Mouse (Mus musculus) kidney, adult 18-20 months (tissue): ENCODE results near the gene Ccni.

ENCODE experiments used
- DNase-seq: peaks from one replicate; pipeline ENCODE4 v3.0.0; 2021

Gene Ccni

DNA sequence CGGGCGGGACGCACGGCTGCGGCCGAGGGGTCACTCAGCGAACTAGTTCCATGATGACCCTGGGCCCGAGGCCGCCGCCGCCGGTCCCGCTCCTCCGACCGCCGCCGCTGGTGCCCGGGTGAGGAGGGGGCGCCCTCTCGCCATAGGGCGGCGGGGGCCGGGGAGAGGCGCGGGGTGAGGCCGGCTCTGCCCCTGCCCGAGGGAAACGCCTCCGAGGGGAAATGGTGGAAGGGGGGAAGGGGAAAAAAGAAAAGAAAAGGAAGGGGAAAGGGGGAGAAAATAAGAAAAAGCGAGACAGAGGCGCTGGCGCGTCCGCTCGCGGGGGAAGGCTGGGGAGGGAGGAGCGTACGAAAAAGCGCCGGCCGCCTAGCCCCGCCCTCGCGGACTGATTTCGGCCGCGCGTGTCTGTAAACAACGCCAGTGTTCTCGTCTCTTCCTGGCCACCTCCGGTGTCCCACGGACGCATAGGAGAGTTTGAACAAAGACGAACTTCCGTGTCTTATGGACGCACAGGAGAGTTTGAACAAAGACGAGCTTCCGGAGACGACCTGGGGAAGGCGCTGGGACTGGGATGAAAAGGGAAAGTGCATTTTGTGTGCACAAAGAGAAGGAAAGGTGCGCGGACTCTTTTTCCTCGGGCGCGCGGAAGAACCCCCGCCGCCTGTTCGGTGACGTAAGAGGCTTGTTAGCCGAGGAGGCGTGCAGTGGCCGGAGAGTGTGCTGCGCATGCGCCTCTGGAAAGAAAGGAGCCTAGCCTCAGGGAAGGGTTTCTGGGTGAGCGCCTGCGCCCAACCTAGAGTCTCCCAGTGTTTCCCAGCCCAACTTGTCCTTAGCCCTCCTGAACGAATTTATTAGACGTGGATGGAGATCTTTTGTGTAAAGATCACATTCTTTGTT is at the start of gene Ccni, which contains the start of gene 2010109A12Rik:
Ccni (minus strand) TSS at position 387 of the 897 bp plus-strand sequence.
2010109A12Rik (plus strand) TSS at position 410 of the 897 bp plus-strand sequence.
- peak; percentile 97 for DNase-seq

DNA sequence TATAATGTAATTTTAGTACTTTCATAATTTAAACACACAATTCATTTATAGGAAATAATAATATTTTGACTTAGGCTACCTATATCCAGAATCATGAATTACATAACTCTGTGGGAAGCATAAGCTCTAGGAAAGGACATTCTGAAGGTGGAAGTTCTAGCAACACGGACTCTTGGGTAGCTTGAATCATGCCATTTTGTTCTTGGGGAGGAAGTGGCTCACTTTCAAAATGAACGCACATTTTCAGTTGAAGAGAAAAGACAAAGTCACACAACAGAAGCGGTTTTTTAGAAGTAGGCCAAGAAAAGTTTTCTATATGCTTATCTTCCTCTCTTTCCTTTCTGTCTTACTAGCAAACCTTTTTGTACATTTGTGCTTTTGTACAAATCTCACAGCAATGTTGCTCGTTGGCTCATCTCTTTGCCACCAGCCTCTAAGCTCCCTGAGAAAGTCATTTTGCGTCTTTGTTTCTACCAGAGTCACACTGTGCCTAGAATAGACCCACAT is 49.5 kb upstream of the Ccni start:
- no peak for DNase-seq

DNA sequence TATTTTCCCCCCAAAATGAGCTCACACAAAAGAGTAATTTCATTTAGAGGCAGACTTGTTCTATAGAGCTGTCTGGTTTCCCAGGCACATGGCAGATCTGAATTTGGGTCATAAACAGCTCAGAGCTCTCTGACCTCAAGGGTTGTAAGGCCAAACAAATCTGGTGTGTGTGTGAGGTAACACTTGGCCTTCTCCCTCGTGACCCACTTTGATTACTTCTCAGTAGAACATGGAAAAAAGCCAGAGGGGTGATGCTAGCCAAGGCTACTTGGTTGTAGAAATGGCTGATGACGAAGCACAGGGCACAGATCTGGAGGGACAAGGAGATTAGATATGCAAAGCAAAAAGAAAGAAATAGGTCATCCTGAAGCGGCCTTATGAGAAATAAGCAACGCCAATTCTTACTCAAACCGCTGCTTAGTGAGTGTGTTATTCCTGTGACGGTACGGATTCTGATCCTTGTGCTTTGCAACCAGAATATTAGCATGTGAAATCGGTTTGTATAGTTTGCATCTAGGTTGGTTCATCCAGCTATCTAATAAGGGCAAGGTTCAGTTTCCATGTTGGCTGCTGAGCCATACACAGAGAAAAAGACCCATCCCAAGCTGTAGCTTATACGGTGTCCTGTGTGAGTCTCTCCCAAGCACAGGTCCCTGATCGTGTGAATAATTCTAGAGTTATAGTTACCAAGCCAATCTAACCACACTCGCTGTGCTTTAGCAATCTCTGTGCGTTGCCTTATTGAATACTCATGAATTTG is 44.9 kb upstream of the Ccni start:
- DNase-seq, result peak; percentile 18

DNA sequence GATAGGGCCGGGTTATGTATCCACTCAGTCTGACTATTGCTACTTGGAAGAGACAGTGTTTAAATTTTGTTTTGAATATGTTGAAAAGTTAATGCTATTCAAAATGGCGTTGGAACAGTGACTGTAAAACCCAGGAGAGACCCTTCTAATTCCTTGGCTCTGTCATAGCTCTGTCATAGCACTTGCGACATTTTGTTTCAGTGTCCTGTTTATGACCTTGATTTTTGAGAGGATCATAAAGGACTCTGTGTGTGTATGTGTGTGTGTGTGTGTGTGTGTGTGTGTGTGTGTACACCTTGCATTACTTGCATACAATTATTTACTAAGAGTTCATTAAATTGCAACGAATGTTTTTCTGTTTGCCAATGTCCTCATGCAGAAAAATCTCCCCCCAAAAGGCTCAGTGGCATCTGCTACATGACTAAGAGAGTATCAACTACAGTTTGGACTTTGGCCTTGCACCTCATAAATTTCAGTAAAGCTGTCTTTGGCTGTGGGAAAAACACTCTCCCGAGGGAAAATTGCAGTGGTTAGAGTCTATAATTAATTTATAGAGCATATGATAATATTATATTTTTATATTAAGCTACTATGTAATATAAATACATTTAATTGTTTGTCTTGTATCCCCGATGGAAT is 43.8 kb upstream of the Ccni start:
- DNase-seq, result no peak

DNA sequence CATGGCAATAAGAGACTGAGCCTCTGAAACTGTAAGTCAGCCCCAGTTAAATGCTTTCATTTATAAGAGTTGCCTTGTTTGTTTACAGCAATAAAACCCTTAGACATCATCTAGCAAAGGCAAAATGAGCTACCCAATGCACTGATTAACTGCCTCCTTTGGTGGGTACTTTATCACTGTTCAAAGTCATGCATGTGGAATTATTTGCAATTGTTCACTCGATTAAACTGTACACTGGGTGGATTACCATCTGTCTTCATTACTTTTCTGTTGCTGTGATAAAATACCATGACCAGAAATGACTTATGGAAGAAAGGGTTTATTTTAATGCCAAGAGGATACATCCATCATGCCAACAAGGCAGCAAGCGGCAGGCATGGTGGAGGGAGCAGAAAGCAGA is 39.0 kb upstream of the Ccni start:
- DNase-seq, result no peak

DNA sequence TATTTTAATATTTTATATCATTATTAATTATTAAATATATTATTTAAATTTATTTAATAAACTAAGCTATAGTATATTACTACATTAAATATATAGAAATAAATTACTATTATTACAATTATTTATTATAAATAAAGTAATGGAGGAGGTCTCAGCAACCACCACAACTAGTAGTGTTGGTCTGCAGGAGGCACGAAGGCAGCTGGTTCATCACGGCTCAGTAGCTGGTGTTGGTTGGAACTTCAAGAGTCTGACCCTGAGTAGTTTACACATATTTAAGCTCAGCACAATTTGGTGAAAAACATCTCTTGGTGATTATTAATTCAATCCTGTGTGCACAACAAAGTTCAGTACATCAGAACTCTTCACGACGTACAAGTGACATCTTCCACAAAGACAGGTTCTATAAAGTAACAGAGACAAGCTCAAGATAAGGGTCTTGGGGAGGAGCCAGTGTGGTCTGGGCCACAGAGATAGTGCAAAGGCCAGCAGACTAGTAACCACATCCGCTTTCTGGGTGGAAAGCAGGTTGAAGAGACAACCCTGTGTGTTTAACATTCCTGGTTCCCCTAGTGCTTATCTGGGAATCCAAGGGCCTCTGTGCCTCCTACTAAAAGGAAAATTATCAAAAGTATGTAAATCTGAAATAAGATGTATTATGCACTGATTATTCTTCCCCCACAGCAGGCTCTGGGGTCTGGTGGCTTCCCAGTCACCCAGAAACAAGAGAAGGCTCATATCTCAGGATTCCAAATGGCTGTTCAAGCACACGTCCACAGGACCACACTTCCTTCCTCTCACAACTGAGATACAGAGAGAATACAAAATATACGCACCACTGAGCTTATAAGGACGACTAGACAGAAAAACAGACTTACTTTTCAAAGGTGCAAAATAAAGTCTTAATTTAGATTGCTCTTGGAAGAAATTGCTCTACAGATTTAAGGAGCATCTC is 33.6 kb upstream of the Ccni start:
- DNase-seq, result no peak

DNA sequence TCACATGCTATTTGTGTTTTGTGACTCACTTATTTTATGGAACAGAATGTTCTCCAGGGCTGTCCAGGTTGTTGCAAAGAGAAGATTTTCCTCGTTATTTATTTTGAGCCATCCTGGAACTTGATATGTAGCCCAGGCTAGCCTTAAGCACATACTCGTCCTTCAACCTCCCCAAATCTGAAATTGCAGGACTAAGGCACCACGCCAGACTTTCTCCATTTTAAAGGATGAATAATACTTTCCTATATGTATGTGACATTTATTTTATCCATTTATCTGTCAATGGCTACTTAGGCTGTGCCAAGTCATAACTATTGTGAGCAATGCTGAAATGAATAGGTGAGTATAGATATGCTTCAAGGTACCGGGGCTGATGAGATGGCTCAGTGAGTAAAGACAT is 30.2 kb upstream of the Ccni start:
- no peak for DNase-seq

DNA sequence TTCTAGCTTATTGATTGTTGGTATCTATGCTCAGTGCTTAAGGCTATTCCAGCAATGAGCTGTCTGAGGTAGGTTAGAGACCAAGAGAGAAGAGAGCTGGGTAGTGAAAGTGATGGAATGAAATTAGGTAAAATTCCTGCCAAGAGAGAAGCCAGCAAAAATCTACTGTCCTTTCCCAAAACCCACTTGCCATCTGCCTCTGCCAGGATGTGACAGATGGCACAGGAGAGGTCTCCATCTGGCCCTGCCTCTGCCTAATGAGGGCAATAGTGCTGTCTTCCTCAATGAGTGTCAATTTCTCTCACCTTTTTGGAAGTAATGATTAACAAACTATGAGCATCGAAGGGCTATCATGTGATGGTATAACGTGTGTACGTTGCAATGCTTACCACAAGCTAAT is 29.6 kb upstream of the Ccni start:
- no peak for DNase-seq

DNA sequence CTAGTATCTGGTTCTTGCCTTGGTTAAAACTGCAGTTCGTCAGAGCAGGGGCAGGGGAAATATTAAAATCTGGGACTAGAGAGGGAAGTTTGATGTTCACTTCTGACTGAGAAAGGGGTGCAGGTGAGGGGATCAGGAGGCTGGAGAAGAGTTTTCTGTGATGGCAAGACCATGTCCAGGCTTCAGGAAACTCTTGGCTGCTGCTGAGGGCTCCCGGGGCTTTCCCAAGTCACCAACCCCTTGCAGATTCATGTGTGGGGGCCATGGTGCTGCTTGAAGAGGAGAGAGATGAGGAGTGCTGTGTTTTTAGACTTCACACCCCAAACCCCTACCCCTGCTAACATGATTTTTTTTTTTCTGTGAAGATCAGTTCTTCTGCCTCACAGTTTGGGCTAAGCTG is 28.3 kb upstream of the Ccni start:
- DNase-seq, result no peak

DNA sequence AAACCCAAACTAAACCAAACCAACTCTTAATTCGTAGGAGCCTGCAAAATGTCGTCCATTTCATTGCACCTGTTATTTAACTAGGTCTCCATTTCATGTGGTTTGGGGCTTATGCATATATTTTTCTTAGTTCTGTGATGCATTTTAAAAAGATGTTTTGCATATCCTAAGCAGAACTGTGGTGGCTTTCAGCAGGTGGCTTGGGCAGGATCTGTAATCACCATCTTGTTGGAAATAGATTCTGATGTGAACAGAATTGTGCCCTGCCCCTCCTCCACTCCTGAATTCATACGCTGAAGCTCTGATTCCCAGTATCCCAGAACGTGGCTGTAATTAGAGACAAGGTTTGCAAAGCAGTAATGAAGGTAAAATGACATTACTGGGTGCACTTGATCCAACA is 27.8 kb upstream of the Ccni start:
- DNase-seq, result no peak

DNA sequence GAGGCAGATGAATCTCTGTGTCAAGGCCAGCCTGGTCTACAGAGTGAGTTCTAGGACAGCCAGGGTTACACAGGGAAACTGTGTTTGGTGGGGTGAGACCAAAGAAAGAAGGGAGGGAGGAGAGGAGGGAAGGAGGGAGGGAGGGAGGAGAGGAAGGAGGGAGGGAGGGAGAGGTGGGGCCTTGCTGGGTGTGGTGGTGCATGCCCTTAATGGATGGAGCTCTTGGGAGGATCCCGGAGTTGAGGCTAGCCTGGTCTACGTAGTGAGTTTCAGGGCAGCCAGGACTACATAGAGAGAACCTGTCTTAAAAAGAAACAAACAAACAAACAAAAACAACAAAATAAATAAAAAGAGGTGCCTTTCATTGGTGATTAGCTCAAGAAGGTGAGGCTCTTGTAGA is 26.5 kb upstream of the Ccni start:
- no peak for DNase-seq

DNA sequence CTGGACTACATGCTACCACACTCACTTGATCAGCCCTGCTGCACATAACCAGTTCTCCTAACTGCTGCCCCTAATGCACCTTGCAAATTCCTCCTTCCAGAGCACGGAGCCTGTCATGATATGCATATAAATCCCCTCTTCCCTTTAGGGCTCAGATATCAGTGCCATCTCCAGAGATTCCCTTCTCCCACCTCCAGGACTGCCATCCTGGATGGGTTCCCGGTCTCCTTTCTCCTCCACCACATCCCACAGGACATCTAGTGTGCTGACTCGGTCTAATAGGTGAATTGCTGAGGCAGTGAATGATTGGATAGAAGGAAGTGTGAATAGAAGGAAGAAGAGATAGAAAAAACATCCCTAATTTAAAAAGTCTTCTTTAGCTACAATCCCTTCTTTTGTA is 25.4 kb upstream of the Ccni start:
- no peak for DNase-seq

DNA sequence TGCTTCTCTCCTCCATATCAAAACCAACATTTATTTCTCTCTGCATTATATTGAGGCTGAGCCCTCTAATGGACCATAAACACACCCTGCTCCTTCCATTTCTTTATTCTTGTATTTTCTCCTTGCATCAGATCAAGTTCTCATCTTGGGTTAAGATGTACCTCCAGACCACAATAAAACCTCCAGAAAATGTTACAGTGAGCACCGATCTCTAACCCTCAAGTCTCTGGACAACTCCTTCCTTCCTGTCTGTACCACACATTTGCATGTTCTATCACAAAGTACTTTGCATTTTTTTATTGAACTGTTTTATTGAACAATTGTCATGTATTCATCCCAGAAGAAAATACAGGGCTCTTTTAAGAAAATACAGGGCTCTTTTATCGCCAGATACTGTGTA is 23.2 kb upstream of the Ccni start:
- DNase-seq, result no peak

DNA sequence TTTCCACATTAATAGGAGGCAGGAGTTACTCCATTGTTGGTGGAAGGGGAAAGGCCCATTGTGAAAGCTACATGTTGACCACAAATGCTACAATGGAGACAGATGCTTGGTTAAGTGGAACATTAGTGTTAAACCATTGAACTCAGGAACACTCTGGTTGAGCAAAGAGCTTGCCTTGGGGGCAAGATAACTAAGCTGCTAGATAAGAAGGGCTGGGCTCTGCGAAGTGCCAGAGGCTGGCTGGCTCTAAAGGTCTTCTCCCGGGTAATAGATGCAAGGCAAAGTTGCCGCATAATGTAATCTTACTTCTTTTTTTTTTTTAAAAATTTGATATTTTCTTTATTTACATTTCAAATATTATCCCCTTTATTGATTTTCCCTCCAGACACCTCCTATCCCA is 20.9 kb upstream of the Ccni start:
- no peak for DNase-seq

DNA sequence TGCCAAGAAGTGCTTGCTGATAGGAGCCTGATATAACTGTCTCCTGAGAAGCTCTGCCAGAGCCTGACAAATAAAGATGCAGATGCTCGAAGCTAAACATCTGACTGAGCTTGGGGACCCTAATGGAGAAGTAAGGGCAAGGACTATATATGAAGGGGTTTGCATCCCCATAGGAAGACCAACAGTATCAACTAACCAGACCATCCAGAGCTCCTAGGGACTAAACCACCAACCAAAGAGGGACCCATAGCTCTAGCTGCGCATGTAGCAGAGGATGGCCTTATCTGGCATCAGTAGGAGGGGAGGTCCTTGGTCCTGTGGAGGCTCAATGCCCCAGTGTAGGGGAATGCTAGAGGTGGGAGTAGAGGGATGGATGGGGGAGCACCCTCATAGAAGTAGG is 18.3 kb upstream of the Ccni start:
- no peak for DNase-seq

DNA sequence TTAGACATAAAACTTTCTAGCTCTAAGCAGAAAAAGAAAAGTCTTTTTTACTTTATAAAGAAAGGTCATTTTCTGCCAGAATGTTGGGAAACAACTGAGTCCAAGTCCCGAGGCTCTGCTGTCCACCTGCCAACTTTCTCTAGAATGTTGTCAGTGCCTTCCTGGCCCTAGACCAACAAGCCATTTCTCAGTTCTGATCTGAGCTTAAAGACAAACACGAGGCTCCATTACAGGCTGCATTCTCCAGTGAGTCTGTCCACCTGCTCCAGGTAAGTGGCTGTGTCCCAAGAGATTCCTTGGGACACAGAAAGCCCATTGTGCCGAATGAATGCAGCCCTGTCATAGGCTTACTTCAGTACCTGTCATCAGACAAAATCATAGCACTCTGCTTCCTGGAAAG is 15.4 kb upstream of the Ccni start:
- peak; percentile 62 for DNase-seq

DNA sequence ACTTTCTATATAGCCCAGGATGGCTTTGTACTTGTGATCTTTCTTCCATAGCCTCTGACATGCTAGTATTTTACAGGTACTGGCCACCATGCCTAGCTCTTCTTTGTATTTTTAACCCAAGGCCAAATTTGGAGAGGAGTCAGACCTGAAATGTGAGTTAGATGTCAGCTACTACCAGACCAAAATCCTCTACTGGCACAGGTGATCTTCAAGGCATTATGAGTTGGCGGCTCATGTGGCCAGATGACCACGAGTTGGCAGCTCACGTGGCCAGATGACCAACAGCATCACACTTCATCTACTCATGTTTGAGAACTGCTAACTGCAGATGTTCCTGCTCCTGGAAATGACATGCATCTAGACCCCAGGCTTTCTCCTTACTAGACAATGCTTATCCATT is 12.1 kb upstream of the Ccni start:
- DNase-seq, result no peak

DNA sequence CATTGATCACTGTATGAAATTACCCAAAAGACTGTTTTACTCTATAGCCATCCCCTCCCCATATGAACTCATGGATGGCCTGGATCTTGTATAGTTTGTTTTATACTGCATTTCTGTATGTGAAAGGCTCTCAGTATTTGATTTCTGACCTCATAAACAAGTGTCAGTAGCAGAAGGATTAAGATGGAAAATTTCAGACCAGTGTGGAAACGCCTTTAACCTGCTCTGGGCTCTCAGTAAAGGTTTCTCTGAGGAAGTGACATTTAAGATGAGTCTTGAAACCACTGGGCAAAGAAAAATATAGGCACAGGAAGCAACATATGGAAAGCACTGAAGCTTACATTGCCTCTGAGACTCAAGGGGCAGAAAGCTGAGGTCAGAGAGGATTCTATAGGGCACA is 1.3 kb upstream of the Ccni start:
- DNase-seq, result no peak

DNA sequence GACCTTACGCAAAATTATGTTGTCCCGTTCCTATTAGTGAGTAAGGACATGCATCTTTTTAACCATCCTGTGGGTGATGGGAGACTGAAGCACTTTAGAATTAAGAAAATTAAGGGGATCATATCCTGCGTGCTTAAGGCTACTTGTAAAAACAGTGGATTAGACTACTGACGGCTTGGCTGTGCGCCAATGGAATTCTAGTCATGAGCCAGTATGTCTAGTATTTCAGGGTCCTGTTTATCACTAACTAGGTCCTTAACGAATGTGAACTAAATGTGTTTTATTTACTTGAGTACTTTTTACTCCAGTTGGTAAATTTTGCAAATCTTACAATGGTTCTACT is 682 bp upstream of the Ccni start:
- peak; percentile 74 for DNase-seq

DNA sequence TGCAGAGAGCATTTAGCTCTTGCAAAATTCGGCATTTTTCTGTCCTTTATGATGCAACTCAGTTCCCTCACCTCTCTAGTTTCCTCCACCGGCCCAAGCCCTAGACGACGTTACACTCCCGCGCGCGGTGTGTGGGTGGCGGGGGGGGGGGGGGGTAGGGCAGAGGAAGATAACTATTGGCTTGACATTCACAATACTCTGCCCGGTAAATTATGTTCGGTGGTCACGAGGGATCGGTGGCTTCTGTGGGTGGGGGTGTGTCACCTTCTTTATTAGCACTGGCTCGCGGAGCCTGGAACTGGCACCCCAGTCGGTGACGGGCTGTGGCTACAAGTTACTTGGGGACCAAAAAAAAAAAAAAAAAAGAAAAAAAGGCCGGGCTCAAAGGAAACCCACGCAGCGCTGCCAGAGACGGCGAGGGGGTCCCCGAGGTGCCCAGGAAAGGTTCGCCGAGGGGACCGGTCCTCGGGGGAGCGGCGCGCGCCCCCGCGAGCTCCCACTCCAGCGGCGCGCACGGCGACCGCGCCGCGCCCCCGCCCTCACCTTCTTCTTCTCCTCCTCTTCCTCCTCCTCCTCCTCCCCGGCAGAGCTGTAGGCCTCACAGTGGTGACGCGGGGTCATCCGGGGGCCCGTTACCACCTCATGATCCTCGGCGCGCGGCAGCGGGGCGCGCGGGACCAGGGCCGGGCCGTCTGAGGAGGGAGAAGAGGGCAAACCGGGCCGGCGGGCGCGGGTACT is 755 bp downstream of the Ccni start:
- DNase-seq, result peak; percentile 63

DNA sequence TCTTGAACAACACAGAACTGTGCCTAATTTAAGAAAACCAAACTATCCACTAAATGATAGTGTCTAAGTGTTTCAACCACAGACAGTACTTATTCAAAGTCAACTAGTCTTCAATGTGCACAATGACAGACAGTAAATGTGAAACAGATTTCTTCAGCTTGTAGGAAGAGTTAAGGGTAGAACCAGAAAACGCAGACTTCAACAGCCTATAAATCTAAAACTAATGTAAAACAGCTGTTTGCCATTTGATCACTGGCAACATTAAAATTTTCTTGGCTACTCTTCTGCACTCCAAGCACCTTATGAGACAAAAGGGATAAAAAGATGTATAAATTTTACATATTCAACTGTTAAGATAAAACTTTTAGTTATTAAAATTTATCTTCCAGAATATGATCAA is 5.1 kb downstream of the Ccni start:
- no peak for DNase-seq

DNA sequence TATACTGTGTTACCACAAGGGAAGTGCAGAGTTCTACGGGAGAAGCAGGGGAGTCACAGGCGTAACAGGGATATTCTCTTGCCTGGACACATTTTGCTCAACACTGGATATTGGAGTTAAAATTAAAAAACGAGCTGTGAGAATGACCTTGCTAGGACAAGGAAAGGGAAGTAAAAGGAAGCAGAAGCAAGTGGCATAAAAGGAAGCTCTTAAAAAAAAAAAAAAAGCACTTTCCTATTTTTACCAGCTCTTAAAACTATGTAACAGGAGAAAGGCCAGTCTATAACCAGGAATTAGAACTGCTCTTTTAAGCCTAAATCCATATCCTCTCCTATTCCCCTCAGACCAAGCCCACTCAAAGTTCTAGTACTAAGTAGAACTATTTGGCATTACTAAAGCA is 8.1 kb downstream of the Ccni start:
- DNase-seq, result no peak
